Mouse (Mus musculus) erythroblast, adult 5-6 weeks (primary cell): Measurements from ENCODE around the gene Rasa3. TPM values are rescaled to one million over a fixed set of nuclear protein-coding genes. Genes with fewer than 3 reads are reported as not detected.

Experiments
- ATAC-seq: replicated peaks from 2 replicates; pipeline ENCODE4 v1.8.0; 2016; ENCODE audit warnings: moderate number of reproducible peaks, mild to moderate bottlenecking, moderate TSS enrichment, inconsistent platforms; ENCODE audit not compliant: poor library complexity, low FRiP score, severe bottlenecking
- total RNA-seq, 2 experiments: library from RNA; stranded (forward) in 1 of 2; stranded (reverse) in 1 of 2; fragments of 150-400 nt in 1 of 2; fragments of 200-764, 138-1000 nt in 1 of 2; gene quantifications; 2 replicates each; pipeline versions ENCODE4 v1.2.3 to v1.2.4; 2015 to 2017; ENCODE audit warnings: low replicate concordance in 2 of 2

Rasa3 gene
- total RNA-seq, 2 experiments from 2014 or later, result 4.8 to 19.5 TPM

DNA sequence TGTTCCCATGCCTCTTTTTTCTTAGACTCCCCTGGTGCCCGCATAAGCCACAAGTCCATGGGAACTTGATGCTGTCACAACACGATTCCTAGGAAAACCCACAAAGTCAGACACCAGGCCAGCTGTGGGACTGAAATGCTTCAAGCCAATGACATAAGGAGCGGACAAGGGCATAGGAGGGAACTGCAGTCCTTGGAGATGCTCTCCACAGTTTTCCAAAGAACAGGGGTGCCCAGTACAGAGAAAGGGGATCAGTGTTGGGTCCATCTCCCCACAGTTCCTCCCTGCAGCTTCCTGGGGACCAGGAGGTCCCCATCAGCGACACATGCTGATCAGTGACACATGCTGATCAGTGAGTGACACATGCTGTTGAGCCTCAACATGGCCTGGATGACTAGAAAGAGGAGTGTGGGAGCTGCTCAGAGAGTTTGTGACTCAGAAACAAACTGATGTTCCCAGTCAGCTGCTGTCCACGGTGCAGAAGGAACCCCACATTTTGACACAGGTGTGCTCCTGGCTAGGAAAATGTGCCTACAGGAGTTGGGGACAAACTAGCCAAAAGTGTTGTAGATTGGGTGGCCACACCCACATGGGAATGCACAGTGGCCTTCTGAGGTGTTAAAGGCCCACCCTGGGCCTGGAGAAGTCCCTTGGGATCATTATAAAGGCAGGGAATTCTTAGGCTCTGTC is 52.0 kb downstream of the Rasa3 start:
- no peak for ATAC-seq

GRCm38 (mm10) chr8:13624863-13625262 is 52.5 kb downstream of the Rasa3 start:
- no peak for ATAC-seq

- ATAC-seq, result no peak
Measured at GRCm38 (mm10) chr8:13623911-13624421, 53.4 kb downstream of the Rasa3 start.

DNA sequence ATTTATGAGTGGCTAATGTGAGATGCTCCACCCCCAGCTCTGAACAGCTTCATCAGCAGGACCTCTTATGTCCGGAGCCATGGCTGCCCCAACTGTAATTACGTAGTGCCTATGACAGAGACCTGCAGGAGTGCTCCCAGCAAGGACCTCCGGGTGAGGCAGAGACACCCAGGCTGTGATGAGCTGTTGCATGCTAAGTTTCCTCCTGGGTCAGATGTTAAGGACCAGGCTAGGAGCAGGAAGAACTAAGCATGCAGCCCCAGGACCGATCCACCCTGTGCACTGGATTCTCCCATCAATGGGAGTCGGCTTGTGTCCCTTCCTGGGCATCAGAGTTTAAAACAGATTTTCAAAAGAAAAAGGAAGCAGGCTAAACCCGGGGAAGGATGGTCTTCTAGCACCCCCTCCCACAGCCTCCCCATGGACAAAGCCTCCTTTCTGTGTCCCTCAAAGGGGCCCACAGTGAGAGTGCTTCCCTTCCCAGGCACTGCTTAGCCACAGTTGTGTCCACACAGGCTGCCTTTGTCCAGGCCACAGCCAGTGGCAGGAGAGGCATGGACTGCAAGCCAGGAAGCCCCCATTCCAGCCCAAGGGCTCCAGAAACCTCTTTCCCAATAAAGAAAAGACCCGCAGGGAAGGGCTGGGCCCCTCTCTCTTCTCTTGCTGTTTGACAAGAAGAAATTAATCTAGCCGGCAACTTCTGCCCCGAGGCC is 54.2 kb downstream of the Rasa3 start:
- no peak for ATAC-seq

GRCm38 (mm10) chr8:13620226-13620920 is 57.0 kb downstream of the Rasa3 start:
- ATAC-seq, result no peak

- no peak for ATAC-seq
Measured at GRCm38 (mm10) chr8:13616831-13617505, 60.4 kb downstream of the Rasa3 start.

DNA sequence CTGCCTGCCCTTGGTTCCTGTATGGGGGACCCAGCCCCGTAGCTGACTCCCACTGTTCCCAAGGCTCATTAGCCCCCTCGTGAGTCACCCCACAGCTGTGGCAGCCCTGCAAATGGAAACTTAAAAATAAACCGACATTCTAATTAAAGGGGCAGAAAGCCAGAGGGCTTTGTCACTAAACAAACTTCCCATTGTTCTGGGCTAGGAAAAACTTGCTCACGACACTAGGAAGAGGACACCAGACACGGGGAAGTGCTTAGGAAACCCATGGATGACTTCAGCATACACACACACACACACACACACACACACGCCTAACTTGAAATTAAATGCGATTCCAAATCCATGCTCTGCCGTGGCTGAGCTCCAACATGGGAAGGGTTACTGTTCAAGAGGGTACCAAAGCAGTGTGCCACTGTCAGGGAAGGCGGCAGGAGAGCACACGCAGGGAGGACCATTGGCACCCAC is 62.4 kb downstream of the Rasa3 start:
- ATAC-seq, result no peak

- no peak for ATAC-seq
Measured at GRCm38 (mm10) chr8:13614136-13614535, 63.3 kb downstream of the Rasa3 start.

- no peak for ATAC-seq
Measured at GRCm38 (mm10) chr8:13611702-13612101, 65.7 kb downstream of the Rasa3 start.

DNA sequence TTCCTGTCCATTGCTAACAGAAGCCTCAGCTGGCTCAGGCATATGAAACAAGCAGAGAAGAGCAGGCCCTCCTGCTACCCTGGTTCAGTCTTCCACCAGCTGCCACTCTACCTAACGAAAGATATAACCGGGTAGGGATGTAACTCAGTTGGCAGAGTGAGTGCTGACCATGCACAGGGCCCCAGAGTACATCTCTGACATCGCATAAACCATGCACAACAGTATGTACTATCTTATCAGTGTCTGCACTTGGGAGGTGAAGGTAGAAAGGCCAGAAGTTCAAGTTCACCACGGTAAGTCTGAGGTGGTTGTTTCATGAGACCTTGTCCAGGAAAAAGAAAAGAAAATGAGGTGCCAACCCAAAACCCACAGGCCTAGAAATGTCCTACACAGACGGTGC is 67.4 kb downstream of the Rasa3 start:
- no peak for ATAC-seq

DNA sequence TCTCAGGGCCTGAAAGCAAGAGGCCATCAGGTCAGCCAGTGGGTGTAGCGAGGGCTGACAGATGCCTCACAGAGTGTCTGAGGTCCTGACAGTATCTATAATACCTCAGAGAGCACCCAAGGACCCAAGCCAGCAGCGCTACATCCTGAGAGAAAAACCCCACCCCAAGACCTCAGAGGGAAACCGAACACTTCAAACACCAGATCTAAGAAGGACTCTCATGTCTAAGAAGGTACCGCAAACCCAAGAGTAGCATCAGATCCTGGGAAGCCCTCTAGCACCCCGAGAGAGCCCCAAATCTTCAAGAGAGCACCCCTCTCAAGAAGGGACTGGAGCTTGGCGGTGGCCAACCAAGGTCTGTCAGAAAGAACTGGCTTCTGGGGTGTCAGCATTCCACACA is 68.5 kb downstream of the Rasa3 start:
- no peak for ATAC-seq

- ATAC-seq, result no peak
Measured at GRCm38 (mm10) chr8:13605920-13606480, 71.4 kb downstream of the Rasa3 start.

- no peak for ATAC-seq
Measured at GRCm38 (mm10) chr8:13602621-13603020, 74.8 kb downstream of the Rasa3 start.

DNA sequence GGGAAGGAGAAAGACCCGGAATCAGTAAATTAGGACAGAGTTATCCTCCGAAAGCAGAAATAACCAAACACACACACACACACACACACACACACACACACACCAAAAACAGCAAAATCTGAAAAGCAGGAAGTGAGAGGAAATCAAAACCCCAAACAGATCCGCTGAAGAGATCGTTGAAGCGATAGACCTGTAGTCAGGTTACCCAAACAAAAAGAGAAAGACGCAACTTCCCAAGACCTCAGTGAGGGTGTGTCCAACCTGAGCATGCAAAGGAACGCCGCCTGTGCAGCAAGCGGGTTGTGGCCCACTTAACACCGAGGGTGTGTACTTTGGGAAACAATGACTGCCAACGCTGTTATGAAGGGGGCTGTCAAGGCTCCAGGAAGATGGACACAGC is 76.2 kb downstream of the Rasa3 start:
- no peak for ATAC-seq

DNA sequence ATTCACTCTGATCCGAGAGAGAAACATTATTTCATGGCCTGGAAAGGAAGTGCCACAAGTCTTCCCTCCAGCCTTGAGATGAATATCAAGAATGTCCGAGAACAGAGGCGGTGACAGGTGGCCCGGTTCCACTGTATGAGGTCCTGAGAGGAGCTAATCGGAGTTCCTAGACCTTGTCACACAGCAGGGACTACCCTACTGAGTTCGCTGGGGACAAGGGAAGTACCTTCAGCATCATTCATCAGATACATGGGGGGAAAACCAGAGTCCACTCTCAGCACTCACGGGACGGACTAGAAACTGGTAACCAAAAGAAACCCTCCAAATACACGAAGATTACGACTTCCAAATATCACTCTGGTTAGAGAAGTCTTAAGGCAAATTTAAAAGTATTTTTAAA is 76.7 kb downstream of the Rasa3 start:
- ATAC-seq, result no peak

DNA sequence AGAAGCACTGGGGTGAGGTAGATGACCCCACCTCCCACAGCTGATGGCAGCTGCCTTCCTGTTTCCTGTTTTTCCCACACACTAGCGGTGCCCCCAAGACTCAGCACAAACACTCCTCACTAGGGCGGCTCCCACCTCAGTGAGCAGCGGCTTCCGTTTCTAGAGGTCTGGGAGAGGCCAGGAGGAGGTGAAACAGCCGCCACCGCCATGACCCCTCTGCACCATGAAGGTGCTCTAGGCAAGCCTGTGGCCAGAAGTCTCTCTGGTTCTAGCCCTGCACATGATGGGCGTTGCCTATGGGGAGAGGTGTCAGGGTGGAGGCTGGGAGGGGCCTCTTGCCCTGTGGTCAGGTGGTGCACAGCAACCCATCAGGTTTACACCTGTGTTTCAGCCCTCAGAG is 77.2 kb downstream of the Rasa3 start:
- ATAC-seq, result no peak

- ATAC-seq, result no peak
Measured at GRCm38 (mm10) chr8:13597777-13598176, 79.6 kb downstream of the Rasa3 start.

DNA sequence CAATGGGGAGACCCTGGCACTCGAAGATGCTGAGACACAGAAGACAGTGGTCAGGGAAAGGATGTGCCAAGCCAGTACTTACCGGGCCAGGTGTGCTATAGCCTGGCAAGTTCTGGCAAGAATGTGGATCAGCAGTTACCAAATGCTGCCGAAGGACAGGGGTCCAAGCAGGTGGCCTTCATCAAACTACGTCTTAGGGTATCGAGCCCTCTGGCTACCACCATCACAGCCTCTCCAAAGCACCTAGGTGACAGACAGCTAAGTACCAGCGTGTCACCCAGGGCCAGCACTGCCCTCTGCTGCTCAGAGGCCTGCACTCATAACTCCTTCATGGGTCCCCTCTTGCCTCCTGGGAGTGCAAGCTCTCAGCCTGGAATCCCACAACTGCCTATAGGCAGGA is 81.5 kb downstream of the Rasa3 start:
- no peak for ATAC-seq

DNA sequence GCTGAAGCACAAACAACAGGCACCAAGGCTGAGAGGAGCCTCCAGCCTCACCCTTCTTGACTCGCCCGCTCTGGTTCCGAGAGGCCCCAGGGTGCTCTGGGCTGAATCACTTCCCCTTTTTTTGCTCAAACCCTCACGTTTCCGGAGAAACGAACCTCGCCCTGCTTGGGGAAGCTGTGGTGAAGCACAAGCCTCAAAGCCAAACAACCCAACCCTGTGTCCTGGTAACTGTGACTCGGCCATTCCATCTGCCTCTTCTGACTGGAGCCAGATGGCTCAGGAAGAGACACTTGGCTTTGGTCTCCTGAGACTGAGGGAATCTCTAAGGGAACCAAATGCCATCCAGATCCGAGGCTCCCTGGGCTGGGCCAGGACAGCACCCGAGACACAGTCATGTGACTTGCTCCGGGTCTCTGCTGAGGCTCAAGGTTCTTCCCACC is 82.5 kb downstream of the Rasa3 start:
- ATAC-seq, result no peak

DNA sequence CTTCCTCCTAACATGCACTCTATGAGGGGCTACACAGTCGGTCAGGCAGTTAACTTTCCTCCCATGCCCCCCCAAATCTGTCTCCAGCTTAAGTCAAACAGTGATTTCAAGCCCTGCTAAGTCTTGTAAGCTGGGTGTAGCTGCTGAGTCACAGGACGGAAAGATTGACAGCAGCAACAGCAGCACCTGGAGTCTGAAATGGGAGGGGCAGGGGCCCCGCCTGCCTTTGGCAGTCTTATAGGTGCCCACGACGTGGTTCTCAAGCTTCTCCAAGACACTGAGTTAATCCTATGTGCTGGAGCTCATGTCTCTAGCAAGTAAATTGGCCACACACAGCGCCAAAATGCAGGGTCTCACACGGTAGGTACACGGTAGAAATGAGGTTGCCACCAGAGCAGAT is 84.1 kb downstream of the Rasa3 start:
- no peak for ATAC-seq
